Mouse (Mus musculus) left cerebral cortex, adult 9 months (tissue): ENCODE data around the gene Gorab.

ENCODE experiments used
- DNase-seq, 2 experiments: peaks; one replicate each; pipeline ENCODE4 v3.0.0; 2022; ENCODE audit warnings: low spot score in 2 of 2

The Gorab gene

GRCm38 (mm10) chr1:163357733-163358132 is 45.7 kb downstream of the Gorab start:
- no peak for DNase-seq

GRCm38 (mm10) chr1:163356167-163356566 is 47.3 kb downstream of the Gorab start:
- no peak for DNase-seq

- DNase-seq: no peak
These were observed 47.8 kb downstream of the Gorab start for GRCm38 (mm10) chr1:163355626-163356156.

- no peak for DNase-seq
These were observed 52.5 kb downstream of the Gorab start for GRCm38 (mm10) chr1:163350988-163351387.

- no peak for DNase-seq
These were observed 57.9 kb downstream of the Gorab start for GRCm38 (mm10) chr1:163345541-163345940.

GRCm38 (mm10) chr1:163344931-163345330 is 58.5 kb downstream of the Gorab start:
- DNase-seq: no peak

- no peak for DNase-seq
These were observed 64.3 kb downstream of the Gorab start for GRCm38 (mm10) chr1:163339219-163339561.

GRCm38 (mm10) chr1:163338525-163339218 is 64.8 kb downstream of the Gorab start:
- DNase-seq: no peak

GRCm38 (mm10) chr1:163337821-163338220 is 65.6 kb downstream of the Gorab start:
- DNase-seq: no peak
